Mouse (Mus musculus) MEL (cell line): ENCODE data around the gene D10Wsu102e. TPM values are rescaled to one million over a fixed set of nuclear protein-coding genes. Genes with fewer than 3 reads are reported as not detected.
"Not testable (repeated sequence)": the region's sequence is repeated elsewhere in the genome, so short reads cannot be mapped to it uniquely, and the experiment has no call there.

Experiments used
- DNase-seq: peaks from one replicate; pipeline ENCODE4 v3.0.0; 2011; ENCODE audit warnings: low read depth, low spot score
- H3K27ac ChIP-seq: 2 replicates; pipeline ENCODE4 v1.5.1; 2012; ENCODE audit warnings: low read depth, mild to moderate bottlenecking, control low read depth, low read length, moderate library complexity; ENCODE audit not compliant: control insufficient read depth
- H3K27me3 ChIP-seq, 2 experiments: fragments of 150-350 bp in 1 of 2; sonication (generic) in 1 of 2; 2 replicates each; pipeline ENCODE4 v1.6.1; 2012; ENCODE audit warnings: low read length in 2 of 2, mild to moderate bottlenecking in 2 of 2, improper control_type of control experiment in 1 of 2, moderate library complexity in 1 of 2; ENCODE audit not compliant: insufficient read depth in 2 of 2, control insufficient read depth in 1 of 2
- H3K36me3 ChIP-seq, 2 experiments: 2 replicates each; pipeline ENCODE4 v1.6.1; 2012 to 2014; ENCODE audit warnings: low read length in 2 of 2, improper control_type of control experiment in 1 of 2, inconsistent platforms in 1 of 2, mild to moderate bottlenecking in 1 of 2; ENCODE audit not compliant: insufficient read depth in 2 of 2, control insufficient read depth in 1 of 2
- H3K4me1 ChIP-seq, 2 experiments: fragments of 150-350 bp in 1 of 2; sonication (generic) in 1 of 2; 2 replicates each; pipeline ENCODE4 v1.6.1; 2012; ENCODE audit warnings: low read length in 2 of 2, improper control_type of control experiment in 1 of 2, mild to moderate bottlenecking in 1 of 2; ENCODE audit not compliant: insufficient read depth in 2 of 2, control insufficient read depth in 1 of 2
- H3K4me3 ChIP-seq, 2 experiments: fragments of 150-350 bp in 1 of 2; sonication (generic) in 1 of 2; 2 replicates each; pipeline ENCODE4 v1.5.1; 2012; ENCODE audit warnings: low read depth in 2 of 2, low read length in 2 of 2, mild to moderate bottlenecking in 2 of 2, moderate library complexity in 2 of 2, control low read depth in 1 of 2, improper control_type of control experiment in 1 of 2; ENCODE audit not compliant: control insufficient read depth in 1 of 2, insufficient read depth in 1 of 2
- H3K79me2 ChIP-seq: 2 replicates; pipeline ENCODE4 v1.6.1; 2012; ENCODE audit warnings: mild to moderate bottlenecking, low read length, moderate library complexity; ENCODE audit not compliant: control insufficient read depth, poor library complexity, insufficient read depth
- H3K9ac ChIP-seq: 2 replicates; pipeline ENCODE4 v1.6.1; 2012; ENCODE audit warnings: low read depth, mild to moderate bottlenecking, control low read depth, low read length, moderate library complexity; ENCODE audit not compliant: control insufficient read depth, poor library complexity, severe bottlenecking
- H3K9me3 ChIP-seq: fragments of 150-350 bp; sonication (generic); replicated peaks from 2 replicates; pipeline ENCODE4 v1.6.1; 2012; ENCODE audit warnings: mild to moderate bottlenecking, low read length, improper control_type of control experiment, moderate library complexity; ENCODE audit not compliant: insufficient read depth
- ELF1 ChIP-seq: IDR thresholded peaks from 2 replicates; pipeline ENCODE4 v1.6.1; 2014; ENCODE audit warnings: low read depth, mild to moderate bottlenecking, inconsistent platforms, low read length, improper control_type of control experiment, moderate library complexity
- EP300 ChIP-seq, 2 experiments: IDR thresholded peaks; 2 replicates each; pipeline ENCODE4 v1.6.1; 2011; ENCODE audit warnings: improper control_type of control experiment in 2 of 2, low read length in 2 of 2, low read depth in 1 of 2, mild to moderate bottlenecking in 1 of 2
- GABPA ChIP-seq: IDR thresholded peaks from 2 replicates; pipeline ENCODE4 v1.6.1; 2012; ENCODE audit warnings: low read depth, mild to moderate bottlenecking, inconsistent platforms, low read length, improper control_type of control experiment, moderate library complexity
- GATA1 ChIP-seq: IDR thresholded peaks from 2 replicates; pipeline ENCODE4 v1.6.1; 2011; ENCODE audit warnings: low read depth, low read length, improper control_type of control experiment
- RCOR1 ChIP-seq: IDR thresholded peaks from 2 replicates; pipeline ENCODE4 v1.6.1; 2012; ENCODE audit warnings: low read depth, mild to moderate bottlenecking, inconsistent platforms, low read length, improper control_type of control experiment
- SIN3A ChIP-seq: IDR thresholded peaks from 2 replicates; pipeline ENCODE4 v1.6.1; 2012; ENCODE audit warnings: low read length, improper control_type of control experiment, inconsistent platforms
- USF1 ChIP-seq: IDR thresholded peaks from 2 replicates; pipeline ENCODE4 v1.6.1; 2014; ENCODE audit warnings: low read depth, mild to moderate bottlenecking, inconsistent platforms, low read length, improper control_type of control experiment, moderate library complexity
- USF2 ChIP-seq, 2 experiments: IDR thresholded peaks; 2 replicates each; pipeline ENCODE4 v1.6.1; 2011 to 2012; ENCODE audit warnings: improper control_type of control experiment in 2 of 2, low read length in 2 of 2, borderline replicate concordance in 1 of 2, inconsistent platforms in 1 of 2, low read depth in 1 of 2, mild to moderate bottlenecking in 1 of 2; ENCODE audit not compliant: insufficient read depth in 1 of 2
- polyA plus RNA-seq, 2 experiments: library from polyadenylated mRNA; stranded (reverse) in 1 of 2; unstranded in 1 of 2; fragments of >175 nt in 1 of 2; fragments of >200 nt in 1 of 2; gene quantifications; 2 replicates each; pipeline versions ENCODE4 v1.2.1 to v1.2.4; 2012; ENCODE audit warnings: low replicate concordance in 2 of 2, low read depth in 1 of 2; ENCODE audit not compliant: insufficient read length in 2 of 2, insufficient read depth in 1 of 2, missing spikeins in 1 of 2
- total RNA-seq: library from RNA; depleted of rRNA; stranded (reverse); fragments of 300-350 nt; gene quantifications from 2 replicates; pipeline ENCODE4 v1.2.3, GENCODE M21; 2012

The D10Wsu102e gene
- total and polyA plus RNA-seq, 3 experiments: 1.9 to 2.7 (median 2.2) TPM

- TF ChIP-seq GABPA: no peak
- TF ChIP-seq ELF1: no peak
- peak; percentile 8; the same call in 1 of the 2 replicates for TF ChIP-seq USF1
- TF ChIP-seq GATA1: peak; percentile 96
Measured at GRCm38 (mm10) chr10:83384456-83385215, 24.6 kb downstream of the D10Wsu102e start (continued).

GRCm38 (mm10) chr10:83385330-83385910 lies 25.4 kb downstream of the D10Wsu102e start:
- Histone ChIP-seq H3K36me3 (peaks cover 0 to 25% of the 10 kb centered on the region in 2 experiments), H3K4me1 (peaks cover 7 to 22% of the 10 kb centered on the region in 2 experiments; a peak in 3 of 4 replicates), H3K79me2 (peaks cover 12% of the 10 kb centered on the region), H3K9ac (peak overlapping the region; percentile 28; the same call in 1 of the 2 replicates), H3K27ac (peak overlapping the region; percentile 93), H3K9me3 (no peaks in the 10 kb centered on the region), H3K4me3 (peak overlapping the region; percentile 8 to 18; a peak in 3 of 4 replicates)
- no peak for DNase-seq
- TF ChIP-seq USF2 (IDR thresholded peaks at IDR 0.05; ENCODE audit: borderline replicate concordance in 1 of 2, insufficient read depth in 1 of 2, low read depth in 1 of 2, low read length in 2 of 2) (no peak), RCOR1 (0 out of 2 replicates have a peak, but pooled peaks have one; percentile 19)
- TF ChIP-seq, all 39 proteins: peak for 1
- H3K27me3 ChIP-seq: no peaks in the 10 kb centered on the region

- H3K4me3 ChIP-seq: no peak overlapping the region
- no peak overlapping the region for H3K9ac ChIP-seq
- H3K27me3 ChIP-seq: no peaks in the 10 kb centered on the region
- no peaks in the 10 kb centered on the region for H3K9me3 ChIP-seq
- no peaks in the 10 kb centered on the region for H3K79me2 ChIP-seq
- TF ChIP-seq ELF1 (peak; percentile 23; the same call in 1 of the 2 replicates), SIN3A (no peak), EP300 (IDR thresholded peaks at IDR 0.05; ENCODE audit: low read depth in 1 of 2, low read length in 2 of 2) (peak; percentile 29 to 52; a peak in 3 of 4 replicates)
- TF ChIP-seq, all 39 proteins: peak for 2
- peak; percentile 66 for DNase-seq
- peaks cover 2 to 6% of the 10 kb centered on the region in 2 experiments; a peak in 2 of 4 replicates for H3K4me1 ChIP-seq
- H3K27ac ChIP-seq: no peak overlapping the region
- H3K36me3 ChIP-seq: peaks cover 0 to 3% of the 10 kb centered on the region in 2 experiments; a peak in 2 of 4 replicates
Measured at GRCm38 (mm10) chr10:83397336-83397735, 37.3 kb downstream of the D10Wsu102e start.

GRCm38 (mm10) chr10:83400896-83401295 lies 40.9 kb downstream of the D10Wsu102e start:
- not testable (repeated sequence) for H3K4me1 ChIP-seq, H3K79me2 ChIP-seq, DNase-seq, H3K9me3 ChIP-seq, H3K4me3 ChIP-seq, H3K9ac ChIP-seq, H3K27me3 ChIP-seq, H3K27ac ChIP-seq, H3K36me3 ChIP-seq
